Mouse (Mus musculus): ENCODE results near the gene Col13a1. TPM values are rescaled to one million over a fixed set of nuclear protein-coding genes. Genes with fewer than 3 reads are reported as not detected.

Gene Col13a1
- polyA plus RNA-seq, 3 experiments from 2014 or later = not detected

GRCm38 (mm10) chr10:61827950-61828936 is 150.7 kb downstream of the Col13a1 start:
- ATAC-seq = no peak

- no peak for ATAC-seq
Measured at GRCm38 (mm10) chr10:61826753-61827435, 152.0 kb downstream of the Col13a1 start.

DNA sequence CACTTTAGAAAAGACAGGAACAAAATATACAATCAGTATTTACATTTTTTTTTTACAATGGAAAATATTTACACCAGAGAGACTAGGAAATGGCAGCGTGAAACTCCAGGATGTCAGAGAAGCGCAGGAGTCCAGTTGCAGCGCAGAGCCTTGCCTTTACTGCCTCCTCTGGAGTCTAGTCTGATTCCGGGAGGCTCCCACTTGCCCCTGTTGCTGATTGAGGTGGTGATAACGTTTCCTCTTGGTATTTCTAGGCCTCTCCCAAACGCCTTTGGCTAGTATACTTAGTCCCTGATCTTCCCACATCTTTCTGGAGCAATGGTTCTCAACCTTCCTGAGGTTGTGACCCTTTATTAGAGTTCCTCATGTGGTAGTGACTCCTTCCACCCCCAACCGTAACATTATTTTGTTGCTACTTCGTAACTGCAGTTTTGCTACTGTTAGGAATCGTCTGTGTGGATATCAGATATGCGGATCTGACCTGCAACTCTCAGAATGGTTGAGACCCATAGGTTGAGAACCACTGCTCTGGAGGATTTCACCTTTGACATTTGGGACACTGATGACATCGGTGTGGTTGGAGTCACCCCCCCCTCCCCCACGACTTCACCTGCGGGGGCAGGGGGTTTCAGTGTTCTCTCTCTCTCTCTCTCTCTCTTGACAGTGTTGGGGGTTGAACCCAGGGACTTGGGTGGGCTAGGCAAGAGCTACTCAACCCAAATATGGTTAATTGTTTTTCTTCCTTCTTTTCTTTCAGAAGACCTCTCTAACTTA is 152.7 kb downstream of the Col13a1 start:
- no peak for ATAC-seq

DNA sequence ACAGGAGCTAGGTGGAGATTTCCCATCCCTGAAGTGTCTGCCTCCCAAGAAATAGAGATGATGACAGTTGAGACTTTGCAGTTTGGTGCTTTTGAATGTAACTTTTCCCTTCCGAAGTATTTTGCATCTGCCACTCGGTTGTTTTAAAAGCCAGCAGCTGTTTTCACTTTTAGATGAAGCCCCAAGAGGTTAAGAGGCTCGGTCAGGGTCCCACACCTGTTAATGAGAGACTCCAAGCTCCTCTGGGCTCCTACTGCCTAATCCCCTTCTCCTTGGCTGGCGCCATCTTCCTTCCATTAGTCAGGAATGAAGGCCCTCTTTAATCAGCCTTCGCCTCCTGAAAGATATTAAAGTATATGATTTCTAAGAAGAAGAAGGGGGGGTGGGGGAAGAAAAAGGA is 153.4 kb downstream of the Col13a1 start:
- no peak for ATAC-seq

- no peak for ATAC-seq
Measured at GRCm38 (mm10) chr10:61823731-61824115, 155.2 kb downstream of the Col13a1 start.

DNA sequence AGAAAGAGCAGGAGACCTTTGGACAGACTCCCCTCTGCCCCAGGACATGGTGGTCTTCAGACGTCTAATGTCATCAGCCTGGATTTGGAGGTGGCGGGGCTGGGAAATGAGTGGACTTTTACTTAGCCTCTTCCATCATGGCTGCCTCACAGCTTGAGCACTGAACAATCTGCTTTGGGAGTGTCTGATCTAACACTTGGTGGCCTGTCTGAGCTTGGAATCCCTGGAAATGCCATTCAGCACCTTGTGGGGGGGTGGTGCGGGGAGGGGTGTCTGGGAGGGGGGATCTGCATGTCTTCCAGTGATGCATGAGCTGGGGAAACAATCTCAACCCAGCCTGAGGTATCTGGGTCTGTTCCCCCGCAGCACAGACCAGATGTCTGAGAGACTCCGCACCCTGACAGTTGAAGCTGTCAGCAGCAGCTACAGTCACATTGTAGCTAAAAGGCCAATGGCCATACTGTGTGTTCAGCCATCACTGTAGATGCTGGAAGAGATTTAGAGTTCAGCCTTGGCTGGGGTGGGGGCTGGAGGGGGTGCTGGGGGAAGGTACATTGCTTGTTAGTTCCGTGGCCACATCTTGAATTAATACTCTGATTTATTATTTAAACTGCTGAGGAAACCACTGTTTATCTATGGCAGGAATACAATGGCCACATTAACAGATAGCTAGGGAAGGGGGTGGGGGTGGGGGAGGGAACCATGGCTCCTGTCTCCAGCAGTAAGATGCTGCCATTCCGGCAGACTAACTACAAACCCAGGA is 155.8 kb downstream of the Col13a1 start:
- no peak for ATAC-seq

GRCm38 (mm10) chr10:61820050-61820449 is 158.9 kb downstream of the Col13a1 start:
- no peak for ATAC-seq

DNA sequence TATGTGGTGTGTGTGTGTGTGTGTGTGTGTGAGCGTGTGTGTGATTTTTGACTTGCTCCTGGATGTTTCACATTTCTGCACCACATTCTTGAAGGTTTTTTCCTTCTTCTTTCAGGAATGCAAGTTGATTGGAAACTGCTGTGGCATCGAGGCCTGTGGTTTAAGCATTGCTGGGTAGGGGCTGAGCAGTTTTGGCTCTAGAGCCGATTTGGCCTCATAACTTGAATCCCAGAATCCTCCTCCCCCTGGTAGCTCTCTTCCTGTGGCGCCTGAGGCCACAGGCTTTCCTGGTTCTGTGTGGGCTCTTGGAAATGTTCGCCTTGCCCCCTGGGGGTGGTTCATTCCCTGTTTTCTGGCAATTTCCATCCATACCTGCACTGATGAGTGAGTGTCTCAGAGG is 166.9 kb downstream of the Col13a1 start:
- no peak for ATAC-seq

DNA sequence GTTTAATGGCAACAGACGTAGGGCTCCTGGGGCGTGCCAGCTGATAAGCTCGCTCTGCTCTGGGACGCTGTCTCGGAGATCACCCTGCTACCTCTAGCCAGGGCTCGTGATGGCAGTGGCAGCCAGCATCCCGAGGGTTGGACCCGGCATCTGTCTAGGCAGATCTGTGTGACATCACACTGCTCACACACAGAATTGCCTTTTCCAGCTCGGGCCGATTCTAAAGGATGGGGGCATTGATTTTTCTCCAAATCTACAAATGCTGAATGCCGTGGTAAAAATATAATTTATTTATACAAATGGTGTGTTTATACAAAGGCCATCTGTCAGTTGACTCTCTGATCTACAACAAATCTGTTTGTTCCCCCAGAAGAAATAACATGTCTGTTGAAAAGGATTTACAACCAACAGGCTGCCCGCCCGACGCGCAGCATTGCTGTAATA is 180.8 kb downstream of the Col13a1 start:
- no peak for ATAC-seq

DNA sequence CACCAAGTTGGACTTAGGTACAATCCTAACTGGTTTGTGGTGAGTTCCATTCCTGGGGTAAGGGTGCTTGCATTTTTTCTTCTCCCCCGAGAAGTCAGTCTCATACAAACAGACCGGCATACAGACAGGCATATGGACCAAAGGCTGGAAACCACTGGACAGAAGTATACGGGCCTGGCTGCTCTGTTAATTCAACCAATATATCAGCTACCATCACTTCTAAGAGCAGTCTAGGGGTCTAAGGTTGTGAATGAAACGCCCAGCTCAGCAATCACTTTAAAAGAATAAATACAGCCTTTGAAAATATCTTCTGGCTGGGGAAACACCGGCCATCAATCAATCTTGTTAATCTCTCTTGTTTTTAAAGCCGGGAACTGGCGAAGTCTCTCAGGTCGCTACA is 183.4 kb downstream of the Col13a1 start:
- ATAC-seq = no peak

DNA sequence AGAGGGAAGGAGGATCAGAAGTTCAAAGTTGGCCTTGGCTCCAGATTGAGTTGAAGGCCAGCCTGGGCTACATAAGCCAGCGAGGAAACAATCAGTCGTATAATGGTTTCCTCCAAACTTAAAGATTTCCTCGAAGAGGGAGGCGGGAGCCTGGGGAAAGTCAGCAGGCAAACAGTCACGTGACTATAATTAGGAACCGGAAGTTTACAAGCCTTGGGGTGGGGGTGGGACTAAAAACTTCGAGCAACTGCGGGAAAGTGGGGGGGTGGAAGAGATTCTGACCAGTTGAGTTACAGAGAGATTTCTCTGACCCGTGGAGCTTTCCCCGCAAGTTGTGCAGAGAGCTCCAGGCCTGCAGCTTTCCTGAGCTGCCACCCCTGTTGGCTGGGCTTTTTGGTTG is 183.9 kb downstream of the Col13a1 start:
- ATAC-seq = no peak

DNA sequence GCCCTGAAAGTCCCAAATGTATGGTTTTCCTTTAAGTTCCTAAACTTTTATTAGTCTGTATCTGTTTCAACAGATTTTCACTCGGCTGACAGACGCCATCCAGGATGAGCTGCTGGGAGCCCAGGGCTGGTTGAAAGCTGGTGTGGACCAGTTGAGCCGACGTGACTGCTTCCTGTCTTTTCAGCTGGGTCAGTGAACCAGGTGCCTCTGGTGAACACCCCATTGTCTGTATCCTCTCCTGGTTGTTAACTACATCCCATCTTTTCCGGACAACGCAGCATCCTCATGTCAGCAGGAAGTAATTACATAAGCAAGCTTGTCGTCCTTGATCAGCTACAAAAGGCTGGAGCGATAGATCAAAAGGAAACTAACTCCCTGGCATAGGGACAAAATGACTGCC is 185.9 kb downstream of the Col13a1 start:
- no peak for ATAC-seq

- ATAC-seq = no peak
Measured at GRCm38 (mm10) chr10:61788499-61788898, 190.4 kb downstream of the Col13a1 start.

Other genes starting within 250 kb of the Col13a1 start
- not detected for gene H2afy2, start 195.0 kb downstream of the Col13a1 start, polyA plus RNA-seq (2017; shearing (Covaris generic))
- not detected for gene Neurog3, start 154.0 kb upstream of the Col13a1 start, polyA plus RNA-seq (2017; shearing (Covaris generic))
- 1 to 10 TPM; 2.8 to 5.2 (median 3.6) TPM for gene Fam241b, start 164.8 kb upstream of the Col13a1 start, polyA plus RNA-seq (2017; shearing (Covaris generic))

Data from inflammation-experienced regulatory T-cells, adult 6 months (primary cell).